Mouse (Mus musculus) lung, postnatal 0 days (tissue): Measurements from ENCODE around the gene Sec61b.

Source experiments
- CTCF ChIP-seq: IDR thresholded peaks from 2 replicates; pipeline ENCODE4 v1.5.1; 2016; ENCODE audit warnings: antibody characterized with exemption, mild to moderate bottlenecking
- EP300 ChIP-seq: IDR thresholded peaks from 2 replicates; pipeline ENCODE4 v1.6.1; 2016; ENCODE audit warnings: antibody characterized with exemption, mild to moderate bottlenecking, control low read depth

DNA sequence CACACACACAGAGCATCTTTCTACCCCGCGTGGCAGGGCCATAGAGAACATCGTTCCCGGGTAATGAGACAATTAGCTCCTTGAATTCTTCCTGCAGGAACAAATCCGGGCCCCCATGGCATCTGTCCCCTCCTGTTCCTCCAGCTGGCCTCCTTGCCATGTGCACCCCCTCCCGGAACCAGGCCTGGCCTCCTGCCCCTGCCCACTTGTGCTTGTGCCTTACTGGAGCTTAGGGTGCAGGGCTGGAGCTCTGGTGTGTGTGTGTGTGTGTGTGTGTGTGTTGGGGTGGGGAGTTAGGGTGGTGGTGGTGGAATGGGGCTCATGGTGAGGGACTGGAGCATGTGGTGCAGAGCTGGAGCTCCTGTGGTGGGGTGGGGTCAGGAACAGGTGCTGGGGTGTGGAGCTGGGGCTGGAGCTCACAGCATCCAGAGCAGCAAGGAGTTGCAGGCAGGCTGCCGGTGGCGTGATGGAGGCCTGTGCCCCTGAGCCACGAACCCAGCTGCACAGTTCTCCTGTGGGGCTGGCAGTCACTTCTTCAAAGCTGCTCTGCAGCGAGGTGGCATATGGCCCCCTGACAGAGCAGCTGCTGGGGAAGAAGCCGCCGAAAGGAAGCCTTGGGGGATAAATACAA is 44.2 kb downstream of the Sec61b start:
- TF ChIP-seq CTCF, result no peak
- TF ChIP-seq EP300, result no peak
